Mouse (Mus musculus) CH12.LX (cell line): ENCODE measurements around the gene Ehd3. TPM values are rescaled to one million over a fixed set of nuclear protein-coding genes. Genes with fewer than 3 reads are reported as not detected.

Source experiments
- DNase-seq: peaks from one replicate; pipeline ENCODE4 v3.0.0-alpha.2; 2013; ENCODE audit errors: extremely low read depth
- H3K27ac ChIP-seq: 2 replicates; pipeline ENCODE4 v1.5.1; 2012; ENCODE audit warnings: low read depth, mild to moderate bottlenecking, control low read depth, moderate library complexity; ENCODE audit not compliant: insufficient read depth
- H3K27me3 ChIP-seq: replicated peaks from 2 replicates; pipeline ENCODE3; 2012; ENCODE audit warnings: inconsistent platforms
- H3K36me3 ChIP-seq, 2 experiments: replicated peaks in 1 of 2; 2 replicates each; pipeline versions ENCODE3 to v1.6.1; 2012; ENCODE audit warnings: inconsistent platforms in 1 of 2, low read length in 1 of 2, mild to moderate bottlenecking in 1 of 2, mixed read lengths in 1 of 2, moderate library complexity in 1 of 2; ENCODE audit not compliant: control insufficient read depth in 1 of 2, insufficient read depth in 1 of 2
- H3K4me1 ChIP-seq, 2 experiments: 2 replicates each; pipeline ENCODE4 v1.6.1; 2012; ENCODE audit warnings: inconsistent platforms in 1 of 2, moderate library complexity in 1 of 2; ENCODE audit not compliant: insufficient read depth in 2 of 2, control insufficient read depth in 1 of 2
- H3K4me2 ChIP-seq: 2 replicates; pipeline ENCODE4 v1.6.1; 2012; ENCODE audit warnings: low read depth, mild to moderate bottlenecking, control low read depth; ENCODE audit not compliant: poor library complexity, insufficient read depth, severe bottlenecking
- H3K4me3 ChIP-seq, 3 experiments: fragments of 150-350 bp in 1 of 3; sonication (generic) in 1 of 3; replicated peaks in 1 of 3; 2 replicates each; pipeline versions ENCODE3 to v1.5.1; 2011 to 2012; ENCODE audit warnings: low read depth in 2 of 3, low read length in 2 of 3, mild to moderate bottlenecking in 2 of 3, moderate library complexity in 2 of 3, control low read depth in 1 of 3, improper control_type of control experiment in 1 of 3, inconsistent platforms in 1 of 3, mixed read lengths in 1 of 3; ENCODE audit not compliant: poor library complexity in 1 of 3
- H3K79me2 ChIP-seq: replicated peaks from 2 replicates; pipeline ENCODE4 v1.6.1; 2012; ENCODE audit warnings: mild to moderate bottlenecking, moderate library complexity; ENCODE audit not compliant: control insufficient read depth, poor library complexity, insufficient read depth, severe bottlenecking; ENCODE audit errors: extremely low read depth
- H3K9ac ChIP-seq: 2 replicates; pipeline ENCODE4 v1.6.1; 2012; ENCODE audit warnings: low read depth, mild to moderate bottlenecking, control low read depth, moderate library complexity; ENCODE audit not compliant: insufficient read depth
- H3K9me3 ChIP-seq: replicated peaks from 2 replicates; pipeline ENCODE3; 2012; ENCODE audit warnings: low read length, inconsistent platforms, mixed read lengths
- CHD1 ChIP-seq: IDR thresholded peaks from 2 replicates; pipeline ENCODE4 v1.6.1; 2012; ENCODE audit warnings: low read depth, low read length, improper control_type of control experiment, inconsistent platforms
- CTCF ChIP-seq, 2 experiments: IDR thresholded peaks in 1 of 2; conservative IDR thresholded peaks in 1 of 2; 2 replicates each; pipeline ENCODE4 v1.5.1; 2011 to 2012; ENCODE audit warnings: low read depth in 2 of 2, low read length in 2 of 2, improper control_type of control experiment in 1 of 2, inconsistent platforms in 1 of 2, mild to moderate bottlenecking in 1 of 2, moderate library complexity in 1 of 2
- E2F4 ChIP-seq: IDR thresholded peaks from 2 replicates; pipeline ENCODE4 v1.6.1; 2011; ENCODE audit warnings: low read depth, low read length, improper control_type of control experiment; ENCODE audit not compliant: insufficient replicate concordance
- GABPA ChIP-seq: IDR thresholded peaks from 2 replicates; pipeline ENCODE4 v1.6.1; 2012; ENCODE audit warnings: low read depth, low read length, improper control_type of control experiment, inconsistent platforms; ENCODE audit not compliant: insufficient replicate concordance
- HCFC1 ChIP-seq: IDR thresholded peaks from 2 replicates; pipeline ENCODE4 v1.6.1; 2012; ENCODE audit warnings: low read depth, mild to moderate bottlenecking, inconsistent platforms, low read length, improper control_type of control experiment
- JUN ChIP-seq: IDR thresholded peaks from 2 replicates; pipeline ENCODE4 v1.6.1; 2011; ENCODE audit warnings: low read depth, mild to moderate bottlenecking, low read length, improper control_type of control experiment, moderate library complexity; ENCODE audit not compliant: insufficient read depth
- JUND ChIP-seq: conservative IDR thresholded peaks from 2 replicates; pipeline ENCODE4 v1.6.1; 2011; ENCODE audit warnings: low read depth, low read length, improper control_type of control experiment
- MAFK ChIP-seq: IDR thresholded peaks from 2 replicates; pipeline ENCODE4 v1.6.1; 2011; ENCODE audit warnings: low read length, improper control_type of control experiment; ENCODE audit not compliant: insufficient replicate concordance
- MAZ ChIP-seq: IDR thresholded peaks from 2 replicates; pipeline ENCODE4 v1.6.1; 2012; ENCODE audit warnings: low read depth, mild to moderate bottlenecking, inconsistent platforms, low read length, improper control_type of control experiment, moderate library complexity
- MYC ChIP-seq: IDR thresholded peaks from 2 replicates; pipeline ENCODE4 v1.6.1; 2011; ENCODE audit warnings: low read depth, mild to moderate bottlenecking, improper control_type of control experiment, low read length
- NELFE ChIP-seq: IDR thresholded peaks from 2 replicates; pipeline ENCODE4 v1.6.1; 2011; ENCODE audit warnings: low read depth, low read length, improper control_type of control experiment
- NRF1 ChIP-seq: IDR thresholded peaks from 2 replicates; pipeline ENCODE4 v1.6.1; 2014; ENCODE audit warnings: low read depth, mild to moderate bottlenecking, inconsistent platforms, low read length, improper control_type of control experiment, moderate library complexity
- POLR2A ChIP-seq: IDR thresholded peaks from 2 replicates; pipeline ENCODE4 v1.6.1; 2011; ENCODE audit warnings: low read depth, mild to moderate bottlenecking, improper control_type of control experiment, low read length
- POLR2AphosphoS2 ChIP-seq: IDR thresholded peaks from 2 replicates; pipeline ENCODE4 v1.6.1; 2011; ENCODE audit warnings: low read depth, low read length, improper control_type of control experiment
- RAD21 ChIP-seq: IDR thresholded peaks from 2 replicates; pipeline ENCODE4 v1.6.1; 2011; ENCODE audit warnings: low read depth, mild to moderate bottlenecking, low read length, improper control_type of control experiment, moderate library complexity
- SIN3A ChIP-seq: IDR thresholded peaks from 2 replicates; pipeline ENCODE4 v1.6.1; 2012; ENCODE audit warnings: low read length, improper control_type of control experiment, inconsistent platforms
- TBP ChIP-seq: conservative IDR thresholded peaks from 2 replicates; pipeline ENCODE4 v1.6.1; 2011; ENCODE audit warnings: low read depth, low read length, improper control_type of control experiment
- USF1 ChIP-seq: IDR thresholded peaks from 2 replicates; pipeline ENCODE4 v1.6.1; 2014; ENCODE audit warnings: low read depth, mild to moderate bottlenecking, inconsistent platforms, low read length, improper control_type of control experiment
- ZKSCAN1 ChIP-seq: IDR thresholded peaks from 2 replicates; pipeline ENCODE4 v1.6.1; 2012; ENCODE audit warnings: low read depth, inconsistent platforms, low read length, improper control_type of control experiment, borderline replicate concordance
- ZNF384 ChIP-seq: IDR thresholded peaks from 2 replicates; pipeline ENCODE4 v1.6.1; 2012; ENCODE audit warnings: low read depth, low read length, improper control_type of control experiment, inconsistent platforms
- dilution Hi-C: fragments of 300-500 bp; cut with MboI; formaldehyde crosslinking; loops from 2 replicates; pipeline ENCODE4 v1.14.3; 2020; ENCODE audit warnings: low sequenced_read_pairs; ENCODE audit not compliant: extremely low pct_unique_long_range_greater_than_20kb, extremely low pct_ligation_motif_present
- in situ Hi-C: fragments of 300-500 bp; cut with MboI; formaldehyde crosslinking; loops from 3 replicates; pipeline ENCODE4 v1.14.3; 2019; ENCODE audit warnings: low sequenced_read_pairs, low pct_ligation_motif_present, low pct_unique_long_range_greater_than_20kb, mixed read lengths
- polyA plus RNA-seq: library from polyadenylated mRNA; unstranded; fragments of >175 nt; gene quantifications from 2 replicates; pipeline ENCODE4 v1.2.1, GENCODE M21; 2012; ENCODE audit warnings: low read depth; ENCODE audit not compliant: insufficient read length
- total RNA-seq, 2 experiments: library from RNA; depleted of rRNA; stranded (reverse); fragments of 300-350 nt in 1 of 2; fragments of >200 nt in 1 of 2; gene quantifications; 2 replicates each; pipeline ENCODE4 v1.2.3; 2012 to 2014

Gene Ehd3
- total and polyA plus RNA-seq, 3 experiments, result 11.0 to 37.0 (median 26.5) TPM

DNA sequence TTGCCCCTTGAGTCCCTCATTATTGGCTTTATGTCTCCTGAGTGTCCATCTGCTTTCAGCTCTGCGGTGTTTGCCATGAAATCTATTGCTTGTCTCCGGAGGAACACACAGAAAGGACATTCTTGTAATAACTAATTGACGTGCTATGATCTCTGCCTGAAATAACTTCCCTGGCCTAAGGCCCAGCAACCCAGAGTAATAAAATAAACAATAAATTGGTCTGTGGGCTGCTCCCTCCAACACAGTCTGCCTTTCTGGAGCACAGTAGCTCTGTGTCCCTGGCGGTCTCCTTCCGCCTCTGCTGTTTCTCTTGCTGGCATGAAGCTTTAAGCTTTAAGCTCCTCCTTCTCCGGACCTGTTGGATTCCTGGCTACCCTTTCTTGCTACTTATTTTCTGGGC, 4.5 kb downstream of the Ehd3 start:
- no peak for DNase-seq
- Histone ChIP-seq H3K36me3 (peaks cover 0 to 21% of the 10 kb centered on the region in 2 experiments), H3K4me1 (peaks cover 23 to 76% of the 10 kb centered on the region in 2 experiments), H3K27ac (no peak overlapping the region), H3K4me3 (no peak overlapping the region), H3K4me2 (no peak overlapping the region)
- dilution Hi-C loops, result no loop called here
- TF ChIP-seq CTCF (conservative IDR thresholded peaks at IDR 0.05 in 1 of 2, IDR thresholded peaks at IDR 0.05 in 1 of 2; ENCODE audit: low read depth in 2 of 2, low read length in 2 of 2) (no peak), CHD1 (no peak), JUND (no peak), ZKSCAN1 (no peak), ZNF384 (no peak), JUN (no peak)
- TF ChIP-seq, all 38 proteins: peak for 0
- Histone ChIP-seq H3K79me2 (no peaks in the 10 kb centered on the region), H3K27me3 (peaks cover under 1% of the 10 kb centered on the region), H3K9me3 (no peaks in the 10 kb centered on the region), H3K9ac (no peak overlapping the region)
- in situ Hi-C loops, result loop anchor here (5.0 kb wide), 1 partner anchor 74 kb away; no protein-coding TSS in a partner anchor

DNA sequence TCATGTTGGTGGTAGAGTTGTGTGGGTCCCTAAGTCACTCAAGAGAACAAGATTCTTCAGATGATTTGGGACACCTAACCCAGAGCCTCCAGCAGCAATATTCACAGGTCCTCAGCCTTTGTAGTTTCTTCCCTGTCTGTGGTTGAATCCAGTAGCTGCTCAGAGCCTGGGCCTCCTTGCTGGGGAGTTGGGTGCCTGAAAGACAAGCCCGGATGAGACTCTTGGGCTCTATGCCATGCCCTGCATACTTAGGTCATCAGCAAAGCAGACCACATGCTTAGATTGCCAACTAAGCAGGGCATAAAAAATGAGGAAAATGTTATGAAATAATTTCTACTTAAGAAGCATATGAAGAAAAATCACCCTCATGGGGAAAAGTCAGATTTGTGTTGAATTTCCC, 6.9 kb downstream of the Ehd3 start:
- peaks cover 35 to 95% of the 10 kb centered on the region in 2 experiments for H3K4me1 ChIP-seq
- in situ Hi-C loops, result no loop called here
- no peak overlapping the region for H3K9ac ChIP-seq
- H3K9me3 ChIP-seq, result no peaks in the 10 kb centered on the region
- no peak for DNase-seq
- peaks cover 0 to 22% of the 10 kb centered on the region in 2 experiments for H3K36me3 ChIP-seq
- TF ChIP-seq POLR2AphosphoS2, result no peak
- TF ChIP-seq NELFE, result no peak
- TF ChIP-seq RAD21, result no peak
- no peak for TF ChIP-seq POLR2A
- no peak for TF ChIP-seq MAFK
- no peak for TF ChIP-seq USF1
- no peak for TF ChIP-seq CHD1
- TF ChIP-seq MYC, result no peak
- TF ChIP-seq HCFC1, result no peak
- TF ChIP-seq JUN, result no peak
- TF ChIP-seq GABPA, result no peak
- no peak overlapping the region for H3K4me3 ChIP-seq
- H3K27ac ChIP-seq, result no peak overlapping the region
- H3K4me2 ChIP-seq, result no peak overlapping the region
- H3K79me2 ChIP-seq, result no peaks in the 10 kb centered on the region
- H3K27me3 ChIP-seq, result no peaks in the 10 kb centered on the region
- dilution Hi-C loops, result no loop called here

DNA sequence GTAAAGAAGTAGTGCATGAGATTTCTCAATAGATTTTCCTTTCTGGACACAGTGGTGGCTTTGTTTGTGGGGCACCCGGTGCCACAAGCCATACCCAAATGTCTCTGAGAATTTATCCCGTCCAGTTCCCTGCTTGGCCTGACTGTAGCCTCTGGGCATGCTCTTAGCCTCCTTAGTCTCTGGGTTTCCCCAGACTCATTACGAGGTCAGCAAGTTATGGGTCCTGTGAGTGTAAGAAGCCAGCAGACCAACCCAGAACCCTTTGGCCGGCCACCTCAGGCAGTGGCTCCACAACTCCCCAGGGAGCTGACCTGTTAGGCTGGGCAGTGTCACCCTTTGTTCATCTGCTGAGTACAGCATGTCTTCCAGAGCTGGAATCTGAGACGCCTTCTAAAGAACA, 7.6 kb downstream of the Ehd3 start:
- no peak overlapping the region for H3K9ac ChIP-seq
- H3K27ac ChIP-seq, result no peak overlapping the region
- H3K79me2 ChIP-seq, result no peaks in the 10 kb centered on the region
- no peaks in the 10 kb centered on the region for H3K9me3 ChIP-seq
- peak; percentile 60; the same call in 1 of the 2 replicates for TF ChIP-seq NRF1
- no peak for TF ChIP-seq MAFK
- TF ChIP-seq E2F4, result no peak
- no peak for TF ChIP-seq POLR2A
- no peak for TF ChIP-seq SIN3A
- TF ChIP-seq TBP, result no peak
- no peak for TF ChIP-seq MAZ
- peaks cover 34 to 95% of the 10 kb centered on the region in 2 experiments for H3K4me1 ChIP-seq
- H3K27me3 ChIP-seq, result no peaks in the 10 kb centered on the region
- peaks cover 0 to 30% of the 10 kb centered on the region in 2 experiments for H3K36me3 ChIP-seq
- H3K4me2 ChIP-seq, result no peak overlapping the region
- in situ Hi-C loops (no loop called here), dilution Hi-C loops (no loop called here)
- no peak overlapping the region for H3K4me3 ChIP-seq
- DNase-seq, result no peak
